Mouse (Mus musculus) urinary bladder, postnatal 25 days (tissue): ENCODE data around the gene Osbpl6.
A peak's percentile ranks its signal among the peaks of the same experiment; 100 is the strongest.

Source experiments
- DNase-seq: peaks from one replicate; pipeline ENCODE4 v3.0.0; 2022; ENCODE audit warnings: low spot score

Gene Osbpl6

GRCm38 (mm10) chr2:76406151-76406936, at the start of gene Osbpl6:
Osbpl6 (plus strand) TSS chr2:76406508.
- peak; percentile 67 for DNase-seq

- DNase-seq, result no peak
These were observed 46.1 kb upstream of the Osbpl6 start, which contains the start of gene Cyct for GRCm38 (mm10) chr2:76360226-76360625. Cyct (minus strand) TSS chr2:76360450.

DNA sequence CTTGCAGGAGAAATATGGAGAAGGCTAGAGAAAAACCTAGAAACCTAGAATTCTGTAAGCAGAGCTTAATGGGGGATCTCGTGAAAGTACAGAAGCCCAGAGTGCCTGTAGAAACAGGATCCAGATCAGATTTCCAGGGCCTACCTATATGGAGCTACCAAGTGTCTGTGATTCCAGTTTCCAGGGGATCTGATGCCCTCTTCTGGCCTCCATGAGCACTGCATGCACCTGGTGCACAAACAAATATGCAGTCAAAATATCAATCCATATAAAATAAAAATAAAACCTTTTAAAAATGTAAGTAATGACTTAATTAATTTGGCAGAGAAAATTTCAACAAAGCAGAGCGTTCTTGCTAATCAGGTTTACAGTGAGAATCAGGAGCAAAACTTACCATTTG, 44.2 kb upstream of the Osbpl6 start:
- no peak for DNase-seq

GRCm38 (mm10) chr2:76365811-76366210, 40.5 kb upstream of the Osbpl6 start:
- DNase-seq, result no peak

- DNase-seq, result peak; percentile 83
These were observed 39.0 kb upstream of the Osbpl6 start for GRCm38 (mm10) chr2:76367188-76367922.

DNA sequence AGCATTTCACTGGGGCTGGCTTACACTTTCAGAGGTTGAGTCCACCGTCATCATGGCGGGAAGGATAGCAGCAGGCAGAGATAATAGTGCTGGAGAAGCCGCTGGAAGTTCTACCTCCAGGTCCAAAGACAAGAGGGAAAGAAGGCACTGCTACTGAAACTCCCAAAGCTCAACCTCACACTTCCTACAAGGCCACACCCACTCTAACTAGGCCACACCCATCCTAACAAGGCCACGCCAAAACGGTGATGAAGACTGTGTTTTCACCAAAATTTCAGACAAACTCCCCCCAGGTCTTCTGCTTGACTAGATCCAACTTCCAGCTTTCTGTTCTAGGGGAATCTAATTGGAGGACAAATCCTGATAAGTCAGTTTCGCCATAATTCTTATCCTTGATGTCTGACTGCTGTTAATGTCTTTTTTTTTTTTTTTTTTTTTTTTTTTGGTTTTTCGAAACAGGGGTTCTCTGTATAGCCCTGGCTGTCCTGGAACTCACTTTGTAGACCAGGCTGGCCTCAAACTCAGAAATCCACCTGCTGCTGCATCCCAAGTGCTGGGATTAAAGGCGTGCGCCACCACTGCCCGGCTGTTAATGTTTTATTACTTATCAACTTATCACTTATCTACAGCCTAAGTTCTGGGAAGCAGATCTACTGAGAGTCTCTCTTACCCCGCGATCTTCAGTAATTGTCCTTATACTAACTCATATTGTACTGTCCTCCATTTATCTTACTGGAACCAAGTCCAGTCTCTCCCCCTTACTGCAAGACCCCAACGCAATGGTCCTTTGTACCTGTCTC, 37.2 kb upstream of the Osbpl6 start:
- no peak for DNase-seq

DNA sequence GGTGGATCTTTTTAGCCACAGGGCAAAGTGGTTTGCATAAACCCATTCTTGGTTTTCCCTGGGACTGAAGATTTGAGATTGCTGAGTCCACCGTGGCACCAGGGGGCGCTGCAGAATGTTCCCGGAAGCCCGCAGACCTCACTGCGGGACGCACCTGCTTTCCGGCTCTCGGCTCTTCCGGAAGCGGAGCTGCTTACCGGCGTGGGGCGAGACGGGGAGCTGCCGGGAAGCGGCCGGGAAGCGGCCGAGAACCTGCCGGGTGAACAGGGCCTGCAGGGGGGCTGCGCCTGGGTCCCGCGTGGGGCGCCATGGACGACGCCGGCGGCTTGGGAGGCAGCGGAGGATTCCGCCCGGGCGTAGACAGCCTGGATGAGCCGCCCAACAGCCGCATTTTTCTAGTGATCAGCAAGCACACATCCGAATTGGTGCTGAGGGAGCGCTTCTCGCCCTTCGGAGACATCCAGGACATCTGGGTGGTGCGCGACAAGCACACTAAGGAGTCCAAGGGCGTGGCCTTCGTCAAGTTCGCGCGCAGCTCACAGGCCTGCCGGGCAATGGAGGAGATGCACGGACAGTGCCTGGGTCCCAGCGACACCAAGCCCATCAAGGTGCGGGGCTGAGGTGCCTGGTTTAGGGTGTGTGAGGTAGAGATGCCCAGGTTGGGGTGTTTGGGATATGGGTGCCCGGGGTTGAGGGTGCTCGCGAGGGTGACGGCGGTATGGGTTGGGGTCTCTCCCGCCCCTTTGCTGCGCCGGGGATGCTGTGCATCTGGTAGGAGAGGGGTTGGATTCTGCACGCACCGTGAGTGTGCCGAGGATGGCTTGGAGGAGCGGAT, 36.3 kb upstream of the Osbpl6 start, which contains the start of gene Rbm45:
Gene Rbm45 (plus strand): TSS at position 164 of the 835 bp plus-strand sequence.
- DNase-seq, result peak; percentile 92

DNA sequence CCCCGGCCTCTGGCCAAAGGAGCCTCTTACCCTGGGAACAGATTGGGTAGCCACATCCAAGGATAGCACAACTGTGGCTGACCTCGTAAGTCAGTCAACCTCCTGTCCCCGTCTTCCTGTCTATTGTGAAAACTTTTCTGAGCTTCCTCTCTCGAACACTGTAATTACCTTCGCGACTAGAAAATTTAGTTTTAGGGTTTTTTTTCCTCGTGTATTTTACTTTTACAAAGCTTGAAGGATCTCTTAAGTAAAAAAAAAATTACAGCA, 35.7 kb upstream of the Osbpl6 start:
- DNase-seq, result no peak

GRCm38 (mm10) chr2:76372244-76372643, 34.1 kb upstream of the Osbpl6 start:
- no peak for DNase-seq

- no peak for DNase-seq
These were observed 31.6 kb upstream of the Osbpl6 start for GRCm38 (mm10) chr2:76374544-76375206.

- no peak for DNase-seq
These were observed 27.7 kb upstream of the Osbpl6 start for GRCm38 (mm10) chr2:76378646-76379045.

GRCm38 (mm10) chr2:76386531-76386930, 19.8 kb upstream of the Osbpl6 start:
- DNase-seq, result no peak

DNA sequence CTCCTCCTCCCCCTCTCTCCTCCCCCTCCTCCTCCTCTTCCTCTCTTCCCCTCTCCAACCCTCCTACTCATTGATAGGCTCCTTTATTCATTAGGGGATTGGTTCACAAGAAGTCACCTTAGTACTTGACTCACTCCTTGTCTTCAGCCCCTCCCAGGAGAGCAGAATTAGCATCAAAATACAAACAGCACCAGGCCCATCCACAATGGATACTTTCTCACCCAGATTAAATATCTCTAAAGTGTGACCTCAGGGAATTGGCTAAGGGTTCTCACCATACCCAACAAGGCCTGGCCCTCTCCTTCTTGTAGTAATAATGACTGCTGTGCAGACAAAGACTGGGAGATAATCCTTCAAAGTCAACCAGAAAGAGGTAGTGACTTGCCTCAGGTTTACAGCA, 6.1 kb upstream of the Osbpl6 start:
- DNase-seq, result no peak

GRCm38 (mm10) chr2:76405596-76406150, 635 bp upstream of the Osbpl6 start:
- peak; percentile 6 for DNase-seq

GRCm38 (mm10) chr2:76406937-76407441, 681 bp downstream of the Osbpl6 start:
- DNase-seq, result peak; percentile 43

GRCm38 (mm10) chr2:76409526-76409925, 3.2 kb downstream of the Osbpl6 start:
- DNase-seq, result no peak

DNA sequence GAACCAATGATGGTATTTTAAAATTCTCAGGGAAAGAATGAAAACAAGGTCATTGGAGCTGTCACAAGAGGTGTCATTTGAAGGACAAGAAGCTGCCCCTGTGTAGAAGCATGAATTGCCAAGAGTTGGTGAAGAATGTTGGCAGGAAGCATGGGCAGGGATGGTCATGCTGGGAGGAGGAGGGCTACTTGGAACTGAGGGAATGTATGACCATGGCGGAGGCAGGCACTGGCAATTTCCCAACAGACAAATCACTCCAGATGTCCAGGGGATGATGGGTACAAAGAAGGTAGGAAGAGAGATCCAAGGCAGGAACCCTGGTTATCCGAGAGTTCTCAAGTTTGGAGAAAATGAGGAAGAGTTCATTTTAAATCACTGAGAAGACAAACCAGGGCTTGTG, 3.7 kb downstream of the Osbpl6 start:
- DNase-seq, result no peak

GRCm38 (mm10) chr2:76412924-76413323, 6.6 kb downstream of the Osbpl6 start:
- no peak for DNase-seq

- no peak for DNase-seq
These were observed 11.3 kb downstream of the Osbpl6 start for GRCm38 (mm10) chr2:76417446-76418141.

GRCm38 (mm10) chr2:76418142-76418518, 11.8 kb downstream of the Osbpl6 start:
- DNase-seq, result no peak
